Mouse (Mus musculus) gastrocnemius, postnatal 4 days (tissue): Measurements from ENCODE around the gene H2-Oa. TPM values are rescaled to one million over a fixed set of nuclear protein-coding genes. Genes with fewer than 3 reads are reported as not detected.
A peak's percentile ranks its signal among the peaks of the same experiment; 100 is the strongest.

ENCODE experiments used
- DNase-seq, 2 experiments: peaks; one replicate each; pipeline ENCODE4 v3.0.0; 2021 to 2022; ENCODE audit warnings: low spot score in 2 of 2, mixed read lengths in 2 of 2
- total RNA-seq, 2 experiments: library from RNA; stranded (reverse); gene quantifications; 2 replicates each; pipeline ENCODE4 v1.2.3; 2021

H2-Oa gene
- total RNA-seq, 2 experiments from 2014 or later = not detected

GRCm38 (mm10) chr17:34121879-34122187 is 29.7 kb downstream of the H2-Oa start:
- DNase-seq = peak in 1 of 2 experiments; percentile 73

DNA sequence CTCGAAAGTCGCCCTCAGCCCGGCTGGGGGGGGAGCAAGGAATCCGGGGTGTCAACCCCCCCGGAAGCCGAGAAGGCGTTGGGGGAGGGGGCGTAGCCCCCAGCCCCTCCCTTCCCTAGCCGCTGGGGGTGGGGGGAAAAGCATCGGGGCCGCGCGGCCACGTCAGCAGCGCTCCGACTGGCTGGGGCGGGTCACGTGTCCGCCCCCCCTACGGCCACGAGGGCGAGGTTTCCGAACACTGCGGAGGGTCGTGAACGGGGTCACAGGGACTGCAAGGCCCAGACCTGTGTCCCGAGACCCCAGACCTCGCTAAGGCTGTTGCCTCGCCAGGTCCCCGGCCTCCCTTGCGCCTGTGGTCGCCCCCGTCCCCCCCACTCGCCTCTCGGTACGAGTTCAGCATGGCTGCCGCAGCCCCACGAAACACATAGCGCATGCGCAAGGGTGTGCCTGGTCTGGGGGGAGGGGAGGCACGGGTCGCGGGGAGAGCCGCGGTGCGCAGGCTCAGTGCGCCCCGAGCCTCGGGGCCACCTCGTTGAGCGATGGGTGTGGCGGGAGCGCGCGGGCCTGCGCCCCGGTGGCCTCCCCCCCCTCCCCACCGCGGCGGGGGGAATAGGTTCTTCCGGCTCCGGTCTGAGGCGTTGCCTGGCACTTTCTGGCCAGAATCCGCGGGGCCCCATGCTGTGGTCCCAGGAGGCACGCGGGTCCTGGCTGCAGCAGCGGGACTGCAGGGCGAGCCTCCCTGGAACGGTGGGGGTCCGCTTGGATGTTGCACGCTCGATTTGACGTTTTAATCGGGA is 30.2 kb downstream of the H2-Oa start, which contains the start of gene Brd2:
Brd2 (minus strand) TSS at position 447 of the 797 bp plus-strand sequence.
- DNase-seq = peak; percentile 96 to 97

- no peak for DNase-seq
Measured at GRCm38 (mm10) chr17:34123111-34123510, 31.0 kb downstream of the H2-Oa start.

GRCm38 (mm10) chr17:34123518-34123917 is 31.4 kb downstream of the H2-Oa start:
- DNase-seq = no peak

DNA sequence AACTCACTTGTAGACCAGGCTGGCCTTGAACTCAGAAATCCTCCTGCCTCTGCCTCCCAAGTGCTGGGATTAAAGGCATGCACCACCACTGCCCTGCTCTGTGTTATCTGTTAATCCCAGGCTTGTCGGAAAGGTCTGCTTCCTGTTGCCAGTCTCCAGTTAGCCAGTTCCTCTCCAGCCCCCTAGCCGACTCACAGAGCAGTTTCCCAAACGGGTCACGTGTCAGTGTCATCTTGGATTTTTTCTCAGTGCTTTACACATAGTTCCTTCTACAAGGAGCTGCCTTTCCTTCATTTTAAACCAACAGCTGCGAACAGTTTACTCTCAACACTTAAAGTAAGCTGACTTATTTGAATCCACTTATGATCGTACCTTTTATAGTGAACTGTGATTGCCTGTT is 32.5 kb downstream of the H2-Oa start:
- no peak for DNase-seq

GRCm38 (mm10) chr17:34126826-34127420 is 34.8 kb downstream of the H2-Oa start:
- DNase-seq = no peak

DNA sequence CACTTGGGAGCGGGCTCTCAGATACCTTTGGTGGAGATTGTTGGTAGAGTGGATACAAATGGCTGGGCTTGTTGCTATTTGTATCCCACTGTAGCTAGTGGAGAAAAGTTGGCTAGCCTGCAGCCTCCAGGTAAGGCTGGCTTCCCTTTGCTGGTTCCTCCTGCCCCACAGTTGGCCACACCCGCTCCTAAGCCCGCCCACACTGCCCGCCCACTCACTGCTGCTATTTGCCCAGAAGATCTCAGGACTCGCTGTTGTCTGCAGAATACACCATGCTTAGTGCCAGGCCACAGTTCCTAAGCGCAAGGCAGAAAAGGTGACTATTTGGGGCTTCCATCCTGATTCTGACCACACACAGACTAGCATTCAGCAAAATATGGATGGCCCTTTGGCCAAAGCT is 35.3 kb downstream of the H2-Oa start:
- DNase-seq = no peak

DNA sequence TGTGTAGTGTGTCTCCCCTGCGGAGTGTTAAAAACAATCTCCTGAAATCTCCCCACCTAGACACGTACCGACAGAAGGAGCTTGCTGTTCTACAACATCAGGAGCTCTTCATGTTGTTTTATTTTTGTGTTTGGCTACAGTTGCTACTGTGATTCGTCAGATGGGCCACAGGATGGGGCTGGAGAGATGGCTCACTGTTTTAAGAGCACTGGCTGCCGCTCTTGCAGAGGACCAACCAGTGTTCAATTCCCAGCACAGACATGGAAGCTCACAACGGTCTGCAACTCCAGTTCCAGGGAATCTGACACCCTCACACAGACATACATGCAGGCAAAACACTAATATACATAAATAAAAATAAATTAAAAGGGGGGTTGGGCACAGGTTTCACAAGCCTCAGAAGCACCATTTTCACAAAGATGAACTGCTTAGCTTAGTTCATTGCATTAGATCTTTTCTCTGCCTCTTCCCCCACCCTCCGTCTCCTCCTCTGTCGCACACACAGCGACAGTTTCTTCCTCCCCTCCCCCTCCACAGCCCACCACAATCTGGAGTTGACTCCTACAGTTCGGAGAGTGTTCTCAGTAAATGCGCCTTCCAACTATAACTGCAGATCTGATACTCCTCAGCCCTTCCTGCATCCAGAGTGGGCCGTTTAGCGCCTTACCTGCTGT is 36.3 kb downstream of the H2-Oa start:
- no peak for DNase-seq

GRCm38 (mm10) chr17:34128944-34129791 is 37.0 kb downstream of the H2-Oa start:
- no peak for DNase-seq

GRCm38 (mm10) chr17:34130073-34130947 is 38.2 kb downstream of the H2-Oa start:
- DNase-seq = no peak

DNA sequence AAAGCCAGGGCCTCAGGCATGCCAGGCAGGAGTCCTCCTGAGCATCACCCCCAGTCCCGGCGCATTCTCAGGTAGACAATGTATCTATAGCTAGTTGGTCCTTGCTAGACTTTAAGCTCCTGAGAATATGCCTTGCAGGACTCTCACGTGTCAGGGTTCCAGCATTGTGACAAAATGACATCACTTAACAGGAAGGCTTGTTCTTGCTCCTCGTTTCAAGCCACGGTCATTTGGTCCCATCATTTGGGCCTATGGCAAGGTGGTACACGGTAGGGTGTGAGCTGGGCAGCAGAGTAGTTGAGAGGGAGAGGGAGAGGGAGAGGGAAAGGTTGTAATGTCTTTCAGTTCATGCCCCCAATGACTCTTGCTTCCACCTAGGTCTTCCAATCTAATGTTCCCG is 39.8 kb downstream of the H2-Oa start:
- DNase-seq = no peak

DNA sequence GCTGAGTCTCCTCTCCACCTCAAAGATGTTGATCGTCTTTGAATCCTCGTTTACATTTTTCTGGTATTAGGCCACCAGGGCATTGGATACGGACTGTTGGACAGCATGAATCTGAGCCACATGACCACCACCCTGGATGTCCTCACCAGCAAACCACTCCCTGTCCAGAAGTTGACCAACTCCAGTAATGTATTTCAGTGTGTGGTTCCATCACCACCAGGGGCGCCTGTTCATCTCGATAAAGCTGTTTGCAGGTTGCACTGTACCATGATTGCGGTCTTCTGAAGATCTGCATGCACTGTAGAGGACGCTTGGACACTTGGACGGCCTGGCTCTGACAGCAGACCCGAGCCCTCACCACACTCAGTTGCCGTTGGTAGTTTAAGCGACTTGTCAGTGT is 41.1 kb downstream of the H2-Oa start:
- no peak for DNase-seq

- no peak for DNase-seq
Measured at GRCm38 (mm10) chr17:34134451-34134850, 42.3 kb downstream of the H2-Oa start.

GRCm38 (mm10) chr17:34135297-34136224 is 43.4 kb downstream of the H2-Oa start:
- peak; percentile 98 to 99 for DNase-seq

- DNase-seq = no peak
Measured at GRCm38 (mm10) chr17:34137601-34138000, 45.5 kb downstream of the H2-Oa start.

GRCm38 (mm10) chr17:34138655-34139054 is 46.5 kb downstream of the H2-Oa start:
- DNase-seq = no peak

GRCm38 (mm10) chr17:34139416-34139815 is 47.3 kb downstream of the H2-Oa start:
- no peak for DNase-seq

GRCm38 (mm10) chr17:34140240-34140639 is 48.1 kb downstream of the H2-Oa start:
- DNase-seq = no peak

GRCm38 (mm10) chr17:34141448-34141847 is 49.3 kb downstream of the H2-Oa start:
- no peak for DNase-seq
